Mouse (Mus musculus): Measurements from ENCODE around the gene Zbtb5.
"Not testable (repeated sequence)": the region's sequence is repeated elsewhere in the genome, so short reads cannot be mapped to it uniquely, and the experiment has no call there.

The Zbtb5 gene

DNA sequence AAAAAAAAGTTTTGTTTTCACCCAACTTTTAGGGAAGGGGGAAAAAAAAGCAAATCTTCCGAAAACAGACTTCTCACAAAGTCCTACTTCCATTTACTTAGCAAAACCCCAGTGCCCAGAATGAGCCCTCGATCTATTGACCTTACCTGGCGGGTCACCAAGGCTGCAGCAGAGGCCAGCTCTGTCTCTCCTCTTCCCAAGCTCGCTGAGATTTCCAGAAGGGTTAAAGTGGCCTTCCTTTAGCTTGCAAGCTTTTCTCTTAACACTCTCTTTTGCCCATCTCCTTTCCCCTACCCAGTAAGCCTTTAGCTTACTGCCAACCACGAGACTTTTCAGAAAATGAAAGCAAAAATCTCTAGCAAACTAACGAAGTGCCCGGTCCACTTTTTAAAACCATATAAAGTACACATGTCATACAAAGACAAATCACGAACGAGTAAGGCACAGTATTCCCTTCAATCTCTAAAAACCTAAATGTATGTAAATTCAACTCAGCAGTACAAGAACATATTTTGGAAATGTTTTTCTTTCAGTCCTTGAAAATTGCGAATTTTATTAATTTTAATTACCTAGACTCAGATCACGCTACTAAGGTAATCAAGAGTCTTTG lies 1.3 kb downstream of the Zbtb5 start:
- DNase-seq (ENCODE audit: low spot score), result peak; percentile 20

DNA sequence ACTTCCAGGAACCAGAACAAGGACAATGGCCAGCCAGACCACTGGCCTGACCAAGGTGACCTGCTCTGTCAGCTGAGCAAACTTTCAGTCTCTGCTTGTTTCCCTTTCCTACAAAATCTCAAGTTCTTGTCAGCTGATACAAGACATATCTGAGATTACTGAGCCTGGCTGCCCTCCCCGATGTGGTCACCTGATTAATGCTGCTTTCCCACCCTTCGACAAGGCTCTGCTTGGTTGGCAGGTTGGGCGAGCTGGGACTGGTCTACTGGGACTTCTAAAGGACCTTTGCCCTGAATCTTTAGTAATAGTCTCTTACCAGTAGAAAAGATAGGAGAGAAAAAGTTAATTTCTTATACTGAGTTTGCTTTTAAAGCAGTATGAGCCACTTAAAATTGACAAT lies 6.8 kb downstream of the Zbtb5 start:
- DNase-seq (ENCODE audit: low spot score), result peak; percentile 35

DNA sequence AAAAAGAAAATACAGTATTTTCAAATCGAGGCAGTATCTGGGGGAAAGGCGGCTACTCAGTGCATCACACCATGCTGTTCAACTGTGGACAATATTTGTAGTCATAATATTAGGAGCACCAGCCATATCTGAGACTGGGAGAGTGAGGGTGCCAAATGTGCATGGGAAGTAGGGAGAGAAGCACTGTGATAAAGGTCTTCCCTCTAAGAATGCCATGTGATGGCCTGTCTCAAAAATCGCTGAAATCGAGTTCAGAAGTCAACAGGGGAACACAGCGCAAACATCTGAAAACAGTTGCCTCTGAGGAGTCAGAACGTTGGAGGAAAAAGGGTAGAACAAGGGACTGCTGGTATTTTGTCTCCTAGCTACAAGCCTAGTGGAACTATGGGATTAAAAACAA lies 12.2 kb downstream of the Zbtb5 start:
- no peak for DNase-seq (ENCODE audit: low spot score)

DNA sequence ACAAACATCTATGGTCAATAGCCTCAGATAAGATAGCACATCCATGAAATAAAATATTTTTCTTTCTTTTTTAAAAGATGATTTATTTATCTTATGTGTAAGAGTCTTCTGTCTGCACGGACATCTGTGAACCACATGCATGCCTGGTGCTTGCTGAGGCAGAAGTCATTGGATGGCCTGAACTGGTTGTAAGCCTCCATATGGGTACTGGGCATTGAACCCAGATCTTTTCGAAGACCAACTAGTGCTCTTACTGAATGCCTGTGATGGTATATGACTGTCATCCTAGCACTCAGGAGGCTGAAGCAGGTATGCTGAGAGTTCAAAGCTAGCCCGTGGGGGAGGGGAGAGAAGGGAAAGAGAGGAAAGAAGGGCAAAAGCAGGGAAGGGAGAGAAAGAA lies 14.1 kb downstream of the Zbtb5 start:
- no peak for DNase-seq (ENCODE audit: low spot score)

DNA sequence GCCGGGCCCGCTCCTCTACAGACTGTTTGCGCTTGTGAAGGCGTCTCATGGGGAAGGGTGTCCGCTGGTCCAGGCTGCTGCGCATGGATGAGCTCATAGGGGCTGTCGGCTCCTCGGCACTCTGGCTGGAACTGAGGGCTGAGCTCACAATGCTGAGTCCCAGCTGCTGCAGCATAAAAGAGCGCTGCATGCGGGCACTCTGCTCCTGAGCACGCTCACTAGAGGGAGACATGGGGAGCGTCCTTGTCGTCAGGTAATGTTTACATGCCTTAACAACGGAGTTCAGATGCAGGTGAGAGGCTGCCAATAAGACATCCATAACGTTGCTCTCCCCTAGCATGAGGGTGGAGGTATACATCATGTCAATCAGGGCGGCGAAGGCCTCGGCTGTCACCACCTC lies 17.4 kb downstream of the Zbtb5 start:
- no peak for DNase-seq (ENCODE audit: low spot score)

DNA sequence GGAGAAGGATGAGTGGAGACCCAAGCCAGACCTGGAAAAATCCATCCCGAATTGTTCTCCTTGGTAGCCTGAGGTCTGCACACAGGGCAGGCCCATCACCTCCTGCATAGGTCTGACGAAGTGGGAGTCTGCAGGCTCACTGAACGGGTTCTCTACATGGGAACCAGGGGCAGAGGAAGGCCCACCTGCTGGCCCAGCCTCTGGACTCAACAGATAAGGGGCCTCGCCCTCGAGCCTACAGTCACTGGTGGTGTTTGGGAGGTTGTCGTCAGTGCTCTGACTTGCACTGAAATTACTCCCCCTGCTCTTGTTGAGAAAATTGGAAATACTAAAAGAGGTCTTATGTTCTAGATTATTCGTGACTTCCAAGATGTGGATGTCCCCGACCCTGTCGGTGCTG lies 18.4 kb downstream of the Zbtb5 start:
- no peak for DNase-seq (ENCODE audit: low spot score)

DNA sequence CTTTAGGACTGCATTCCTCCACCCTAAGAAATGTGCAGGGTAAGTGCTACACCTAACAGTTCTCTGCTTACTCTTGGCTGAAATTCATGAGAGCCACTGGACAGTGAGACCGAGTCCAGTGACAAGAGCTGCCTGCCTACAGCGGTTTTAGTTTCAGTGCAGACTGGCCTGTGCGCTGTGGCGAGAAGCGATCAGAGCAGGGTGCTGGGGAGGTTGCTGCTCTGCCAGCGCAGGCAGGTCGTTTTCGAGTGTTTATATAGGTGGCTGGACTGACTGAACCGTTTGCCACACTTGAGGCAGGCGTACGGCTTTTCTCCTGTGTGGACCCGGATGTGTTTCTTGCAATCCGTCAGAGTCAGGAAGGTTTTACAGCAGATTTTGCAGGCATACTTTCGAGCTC lies 19.0 kb downstream of the Zbtb5 start:
- DNase-seq (ENCODE audit: low spot score), result not testable (repeated sequence)

DNA sequence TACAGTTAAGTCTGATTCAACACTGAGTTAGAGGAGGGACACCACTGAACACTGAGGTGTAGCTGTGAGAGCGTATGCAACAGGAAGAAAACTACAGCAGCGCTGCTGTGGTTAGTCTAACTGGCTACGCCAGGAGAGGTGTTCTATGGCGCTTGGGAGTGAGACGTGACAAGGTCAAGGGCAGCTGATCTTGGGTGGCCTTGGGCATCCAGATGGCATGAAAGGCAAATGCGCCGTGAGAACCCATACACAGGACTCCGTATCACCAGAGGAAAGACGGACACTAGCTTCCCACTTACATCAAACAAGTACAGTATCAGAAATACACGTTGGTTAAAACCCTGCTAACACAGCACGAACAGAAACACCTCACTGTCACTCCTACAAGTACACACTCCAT lies 19.9 kb downstream of the Zbtb5 start:
- DNase-seq (ENCODE audit: low spot score), result not testable (repeated sequence)

DNA sequence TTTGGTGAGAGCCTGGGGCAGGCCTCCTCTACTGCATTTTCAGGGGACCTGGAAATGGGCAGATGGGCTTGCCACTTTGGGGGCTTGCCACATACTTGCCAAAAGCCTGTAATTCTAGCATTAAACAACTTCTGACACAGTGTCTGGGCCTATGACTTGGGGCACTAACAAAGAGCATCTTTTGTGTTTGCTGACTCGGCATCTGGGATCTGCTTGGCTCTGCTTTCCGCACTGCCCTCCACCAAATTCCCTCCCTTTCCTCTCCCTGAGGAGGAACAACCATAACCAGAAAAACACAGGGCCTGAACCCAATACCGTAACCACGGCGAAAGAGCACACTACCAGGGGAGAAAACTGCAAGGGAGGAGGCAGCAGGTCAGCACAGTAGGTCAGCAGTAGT lies 21.7 kb downstream of the Zbtb5 start:
- no peak for DNase-seq (ENCODE audit: low spot score)

DNA sequence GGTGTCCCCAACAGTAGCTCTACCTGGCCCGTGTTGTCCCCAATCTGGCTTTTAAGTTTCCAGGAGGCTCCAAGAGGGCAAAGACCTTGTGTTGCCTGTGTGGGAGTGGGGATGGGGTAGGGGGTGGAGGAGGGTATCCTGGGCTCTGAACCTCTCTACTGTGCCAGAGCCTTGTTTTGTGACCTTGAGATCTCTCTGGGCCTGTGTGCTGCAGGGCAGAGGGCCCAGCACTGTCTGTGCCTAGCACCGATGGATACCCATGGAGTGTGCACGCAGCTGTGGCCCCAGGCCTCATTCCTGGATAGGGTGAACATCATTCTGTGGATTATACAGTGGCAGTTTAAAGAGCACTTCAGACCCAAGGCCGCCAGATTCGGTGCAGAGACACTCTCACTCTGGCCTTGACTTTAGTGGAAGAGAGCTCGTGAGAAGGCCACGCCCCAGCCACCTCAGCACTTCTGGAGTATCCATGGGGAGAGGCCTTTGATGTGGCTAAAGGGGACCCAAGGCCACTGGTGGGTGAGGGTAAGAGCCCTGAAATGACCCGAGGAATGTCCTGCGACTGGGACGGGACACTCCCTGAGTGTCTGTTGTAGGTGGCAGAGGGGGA lies 29.0 kb downstream of the Zbtb5 start:
- no peak for DNase-seq (ENCODE audit: low spot score)

DNA sequence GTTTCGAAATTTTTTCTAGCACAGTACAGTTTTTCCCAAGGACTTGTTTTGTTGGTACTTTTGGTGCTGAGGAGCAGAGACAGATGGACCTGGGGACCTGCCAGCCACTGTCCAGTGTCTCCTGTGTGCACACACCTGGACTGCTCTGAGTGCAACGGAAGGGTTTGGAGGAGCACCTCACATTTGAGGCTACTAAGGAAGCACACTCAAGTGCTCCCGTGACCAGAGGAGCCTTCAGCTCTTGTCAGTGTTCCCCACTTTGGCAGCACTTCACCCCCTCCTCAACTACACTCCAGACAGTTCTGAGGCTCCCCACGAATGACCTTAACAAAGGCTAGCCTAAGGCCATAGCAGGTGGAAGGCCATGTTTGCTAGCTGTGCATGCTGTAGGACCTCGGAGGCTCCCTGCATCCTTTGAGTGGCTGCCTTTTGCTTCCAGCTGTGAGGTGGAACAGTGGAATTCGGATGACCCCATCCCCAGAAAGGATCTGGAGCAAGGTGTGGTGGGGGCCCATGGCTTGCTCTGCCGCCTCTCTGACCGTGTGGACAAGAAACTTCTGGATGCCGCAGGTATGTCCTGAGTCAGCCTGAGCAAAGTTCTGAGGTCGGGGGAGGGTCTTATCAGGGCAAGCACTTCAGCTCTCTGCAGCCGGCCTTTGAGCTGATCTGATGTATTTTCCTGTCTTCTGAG lies 29.6 kb downstream of the Zbtb5 start:
- no peak for DNase-seq (ENCODE audit: low spot score)

DNA sequence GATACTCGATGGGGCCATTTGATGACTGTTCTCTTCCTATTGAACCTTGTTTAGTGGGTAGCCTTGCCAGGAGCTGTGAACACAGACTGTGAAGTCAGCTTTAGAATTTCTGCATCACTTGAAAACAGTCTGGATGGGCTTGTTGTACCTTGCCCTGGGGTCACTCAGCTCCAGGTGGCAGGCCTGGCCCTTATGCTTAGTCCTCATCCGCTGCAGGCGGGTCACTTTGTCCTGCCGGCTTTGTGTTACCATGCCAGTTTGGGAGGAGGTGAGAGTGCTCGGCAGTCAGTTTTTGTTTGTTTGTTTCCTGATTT lies 30.3 kb downstream of the Zbtb5 start:
- no peak for DNase-seq (ENCODE audit: low spot score)

DNA sequence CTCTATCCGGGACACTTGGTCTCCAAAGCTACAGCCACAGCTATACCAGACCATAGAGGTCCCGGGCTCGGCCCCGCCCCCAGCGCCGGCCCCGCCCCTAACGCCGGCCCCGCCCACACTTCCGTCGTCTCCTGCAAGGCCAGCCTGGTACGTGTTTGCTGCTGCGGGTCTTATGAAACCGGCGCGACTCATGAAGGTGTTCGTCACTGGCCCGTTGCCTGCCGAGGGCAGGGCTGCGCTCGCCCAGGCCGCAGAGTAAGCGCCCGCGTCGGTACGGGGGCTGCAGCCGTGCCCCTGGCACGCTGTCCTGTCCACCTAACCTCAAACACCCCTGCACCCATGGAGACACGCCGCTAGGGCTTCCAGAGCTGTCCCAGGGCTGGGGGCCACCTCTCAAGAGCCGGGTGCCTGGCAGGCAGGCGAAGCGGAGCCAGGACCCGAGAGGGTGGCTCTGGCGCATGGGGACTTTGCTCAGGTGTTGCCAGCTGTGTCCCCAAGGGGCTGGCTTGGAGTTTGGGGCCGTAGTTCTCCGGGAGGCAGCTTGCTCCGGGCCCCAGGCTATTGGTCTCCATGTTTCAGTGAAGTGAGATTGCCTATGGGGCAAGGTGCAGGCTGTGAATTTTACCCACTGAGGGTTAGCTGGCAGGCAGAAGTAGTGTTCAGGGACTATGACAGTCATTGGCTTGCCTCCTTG lies 30.8 kb downstream of the Zbtb5 start, which contains the start of gene Grhpr:
Gene Grhpr, plus strand, starts transcription at position 116 of the 694 bp plus-strand sequence.
- DNase-seq (ENCODE audit: low spot score), result peak; percentile 64

DNA sequence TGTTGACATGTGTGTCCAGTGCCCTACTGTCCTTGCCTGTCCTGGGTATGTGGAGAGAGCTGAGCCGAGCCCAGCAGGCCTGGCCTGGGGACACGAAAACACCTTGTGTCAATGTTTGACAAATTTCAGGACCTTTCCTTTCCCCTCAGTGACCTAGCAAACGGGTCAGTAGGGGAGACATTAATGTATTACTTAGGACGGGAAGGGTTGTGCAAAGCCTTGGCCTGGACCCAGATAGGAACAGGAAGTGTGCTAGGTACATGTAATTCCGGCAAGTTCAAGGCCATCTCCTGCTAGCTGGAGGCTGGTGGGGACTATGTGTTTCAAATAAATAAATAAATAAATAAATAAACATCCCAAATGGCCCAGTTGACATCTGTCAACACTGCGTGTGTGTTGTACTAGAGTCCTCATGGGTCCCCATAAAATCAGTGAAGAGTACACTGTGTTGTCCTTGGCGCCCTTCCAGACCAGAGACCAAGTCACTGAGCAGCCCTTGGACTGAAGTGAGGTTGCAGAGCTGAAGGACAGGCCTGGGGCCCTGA lies 32.3 kb downstream of the Zbtb5 start:
- DNase-seq (ENCODE audit: low spot score), result no peak

DNA sequence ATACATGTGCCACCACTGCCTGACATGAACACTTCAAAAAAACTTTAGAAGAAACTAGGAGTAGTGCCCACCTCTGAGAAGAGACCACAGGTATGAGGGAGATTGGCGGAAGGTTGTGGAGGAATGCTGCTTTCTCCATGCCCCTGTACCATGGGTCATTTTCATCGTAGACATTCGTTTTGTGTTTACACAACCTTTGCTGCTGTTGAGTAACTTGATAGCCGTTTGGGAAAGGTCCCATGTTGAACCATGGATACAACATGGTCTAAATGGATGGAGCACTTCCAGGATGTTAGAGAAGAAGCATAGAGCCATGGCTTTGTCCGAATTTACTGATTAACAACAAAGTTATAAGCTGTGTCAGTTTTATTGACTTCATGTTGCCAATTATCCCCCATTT lies 34.0 kb downstream of the Zbtb5 start:
- DNase-seq (ENCODE audit: low spot score), result no peak

DNA sequence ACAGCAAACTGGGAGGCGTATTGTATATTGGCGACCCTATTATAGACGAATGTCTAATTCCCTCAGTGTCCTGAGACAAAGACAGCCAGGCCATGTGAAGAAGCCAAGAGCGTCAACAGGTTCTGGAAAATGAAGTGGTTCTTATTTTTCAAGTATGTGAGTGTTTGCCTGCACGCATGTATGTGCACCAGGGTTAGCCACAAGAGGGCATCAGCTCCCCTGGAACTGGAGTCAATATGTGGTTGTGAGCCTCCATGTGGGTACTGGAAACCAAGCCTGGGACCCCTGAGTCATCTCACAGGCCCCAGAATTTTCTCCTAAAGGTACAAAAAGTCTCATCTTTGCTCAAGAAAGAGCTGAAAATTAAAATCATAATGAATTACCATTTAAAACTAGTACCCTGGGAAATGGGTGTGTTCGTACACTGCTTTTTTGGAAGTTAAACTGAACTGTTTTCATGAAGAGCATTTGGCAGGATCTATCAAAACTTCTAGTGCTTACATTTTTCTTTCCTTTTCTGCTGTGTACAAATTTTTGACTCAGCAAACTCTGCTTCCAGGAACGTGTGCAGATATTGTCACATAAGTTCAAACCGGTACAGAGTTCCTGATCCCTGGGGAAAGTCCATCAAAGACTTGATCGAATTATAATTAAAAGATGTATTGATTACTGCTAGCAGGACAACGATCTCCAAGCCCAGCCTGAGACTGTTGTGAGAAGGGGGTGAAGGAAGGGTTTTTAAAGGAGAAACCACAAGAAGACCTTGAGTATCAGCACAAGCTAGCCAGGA lies 35.1 kb downstream of the Zbtb5 start:
- DNase-seq (ENCODE audit: low spot score), result no peak

DNA sequence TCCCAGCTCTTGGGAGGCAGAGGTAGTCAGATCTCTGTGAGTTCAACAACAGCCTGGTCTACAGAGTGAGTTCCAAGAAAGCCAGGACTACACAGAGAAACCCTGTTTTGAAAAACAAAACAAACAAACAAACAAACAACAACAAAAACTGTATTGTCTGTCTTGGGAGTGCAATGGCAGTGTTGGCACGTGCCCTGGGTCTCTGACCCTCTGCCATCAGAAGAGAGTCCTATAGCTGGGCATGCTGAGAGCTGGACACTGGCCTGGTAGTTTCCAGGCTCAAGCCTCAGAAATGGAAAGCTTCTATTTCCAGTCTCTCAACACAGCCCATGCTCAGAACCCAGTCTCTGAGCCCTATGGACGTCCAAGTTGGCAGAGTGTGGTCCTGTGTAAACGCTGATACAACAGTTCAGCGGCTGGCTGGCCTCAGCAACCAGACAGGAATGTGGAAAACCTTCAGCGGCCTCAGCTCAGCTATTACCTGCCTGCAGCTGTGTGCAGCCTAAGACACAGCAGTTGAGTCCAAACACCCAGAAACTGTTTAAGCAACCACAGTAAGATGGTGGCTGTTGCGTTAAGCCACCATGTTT lies 36.1 kb downstream of the Zbtb5 start:
- DNase-seq (ENCODE audit: low spot score), result no peak

DNA sequence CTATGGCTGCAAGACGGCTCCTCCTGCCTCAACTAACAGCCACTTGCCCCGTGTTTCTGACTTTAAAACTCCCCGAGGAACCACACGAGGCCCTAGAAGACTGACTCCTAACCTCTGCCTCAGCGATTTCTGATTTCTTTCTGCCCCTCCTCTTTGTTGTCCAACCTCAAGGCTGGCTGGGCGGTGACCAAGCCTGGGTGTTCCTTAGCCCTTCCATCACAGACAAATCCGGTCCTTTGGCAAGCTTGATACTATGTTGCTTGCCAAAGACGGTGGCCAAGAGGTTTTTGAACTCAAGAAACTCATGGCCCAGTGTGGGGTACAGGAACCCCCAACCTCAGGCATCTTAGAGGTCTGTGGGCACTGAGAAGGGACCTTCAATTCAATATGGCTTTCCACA lies 37.9 kb downstream of the Zbtb5 start:
- no peak for DNase-seq (ENCODE audit: low spot score)

DNA sequence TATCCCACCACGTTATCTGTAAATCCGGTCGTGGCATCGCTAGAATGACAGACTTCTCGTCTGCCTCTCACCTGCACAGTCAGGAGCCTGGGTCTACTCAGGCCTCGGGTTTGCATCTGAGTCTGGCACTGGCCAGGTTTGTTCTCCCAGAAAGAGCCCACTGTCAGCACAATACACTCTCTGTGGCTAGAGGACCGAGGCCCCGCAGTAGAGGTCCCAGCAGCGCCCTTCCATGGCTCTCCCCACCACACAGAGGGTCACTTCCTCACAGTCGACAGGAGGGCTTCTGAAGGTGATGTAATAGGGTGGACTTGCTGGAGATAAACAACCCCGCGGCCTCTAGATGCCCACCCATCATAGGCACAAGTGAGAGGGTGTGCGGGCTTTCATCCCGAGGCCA lies 38.3 kb downstream of the Zbtb5 start:
- no peak for DNase-seq (ENCODE audit: low spot score)

DNA sequence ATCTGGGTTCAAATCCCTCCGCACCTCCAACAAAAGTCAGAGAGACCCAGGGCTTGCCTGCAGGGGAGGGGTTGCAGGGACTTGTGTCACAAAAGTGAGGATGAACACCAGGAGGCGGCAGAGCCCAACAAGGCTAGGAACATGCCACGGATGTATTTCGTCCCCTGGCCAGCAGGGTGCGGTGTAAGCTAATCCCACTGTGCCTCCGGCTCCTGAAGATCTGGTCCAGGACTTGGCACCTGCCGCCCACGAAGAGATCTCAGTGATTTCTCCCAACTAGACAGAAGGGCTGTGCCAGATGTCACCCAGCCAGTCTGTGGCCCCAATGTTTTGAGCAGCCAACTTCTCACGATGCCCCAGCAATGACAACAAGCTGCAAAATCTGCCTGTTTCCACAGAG lies 38.8 kb downstream of the Zbtb5 start:
- peak; percentile 84 for DNase-seq (ENCODE audit: low spot score)

DNA sequence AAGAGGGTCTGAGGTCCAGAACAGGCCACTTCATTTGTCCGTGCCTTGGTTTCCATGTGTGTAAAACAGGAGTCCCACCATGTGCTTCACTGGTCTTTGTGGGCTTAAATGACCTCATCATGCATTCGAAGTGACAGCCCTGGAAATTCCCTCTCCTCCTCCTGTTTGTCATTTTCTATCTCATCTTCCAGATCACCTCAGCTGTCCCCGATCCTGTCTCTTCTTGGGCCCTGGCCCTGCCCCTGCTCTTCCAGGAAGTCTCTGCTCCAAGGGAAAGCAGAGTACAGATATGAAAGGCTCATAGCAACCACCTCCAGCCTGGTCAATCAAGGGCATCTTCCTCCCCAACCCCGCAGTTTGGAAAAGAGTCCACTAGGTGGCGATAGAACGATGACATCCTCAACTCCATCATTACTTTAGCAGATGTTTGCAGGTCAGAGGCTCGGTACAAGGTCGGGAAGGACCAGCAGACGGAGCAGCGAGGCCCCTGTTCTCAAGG lies 41.6 kb downstream of the Zbtb5 start:
- peak; percentile 42 for DNase-seq (ENCODE audit: low spot score)

DNA sequence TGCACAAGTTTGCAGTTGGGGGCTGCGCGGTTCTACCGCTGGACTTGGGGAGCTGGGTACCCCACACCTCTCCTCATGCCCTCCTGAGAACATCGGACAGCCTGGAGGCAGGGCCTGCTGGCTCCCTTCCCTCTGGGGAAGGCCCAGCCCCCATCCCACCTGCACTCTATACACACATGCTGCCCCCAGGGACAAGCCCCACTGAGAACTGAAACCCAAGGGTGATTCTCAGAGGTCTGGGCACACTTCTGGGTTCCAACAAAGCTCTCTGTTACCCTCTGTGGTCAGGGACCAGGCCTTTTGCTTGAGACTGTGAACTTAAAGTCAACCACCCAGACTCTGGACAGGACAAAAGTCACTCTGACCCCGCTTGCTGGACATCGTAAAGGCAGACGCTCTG lies 42.2 kb downstream of the Zbtb5 start:
- no peak for DNase-seq (ENCODE audit: low spot score)

All from urinary bladder, postnatal 25 days (tissue).